Mouse (Mus musculus) ES-E14 (cell line): ENCODE results near the gene Col9a1.

Source experiments
- CHD2 ChIP-seq: IDR thresholded peaks from 2 replicates; pipeline ENCODE4 v1.6.1; 2014; ENCODE audit warnings: mild to moderate bottlenecking, low read depth, low read length, inconsistent platforms
- HCFC1 ChIP-seq: IDR thresholded peaks from 2 replicates; pipeline ENCODE4 v1.6.1; 2012; ENCODE audit warnings: low read length, inconsistent platforms, borderline replicate concordance; ENCODE audit not compliant: insufficient read depth
- MAFK ChIP-seq: IDR thresholded peaks from 2 replicates; pipeline ENCODE4 v1.6.1; 2014; ENCODE audit warnings: mild to moderate bottlenecking, low read depth, low read length, inconsistent platforms; ENCODE audit not compliant: insufficient read depth
- ZC3H11A ChIP-seq: IDR thresholded peaks from 2 replicates; pipeline ENCODE4 v1.6.1; 2012; ENCODE audit warnings: low read depth, mild to moderate bottlenecking, inconsistent platforms, low read length, borderline replicate concordance
- ZNF384 ChIP-seq: IDR thresholded peaks from 2 replicates; pipeline ENCODE4 v1.6.1; 2012; ENCODE audit warnings: low read depth, low read length, inconsistent platforms

GRCm38 (mm10) chr1:24226941-24227711, 49.7 kb downstream of the Col9a1 start:
- no peak for TF ChIP-seq ZNF384
- no peak for TF ChIP-seq ZC3H11A
- no peak for TF ChIP-seq HCFC1
- no peak for TF ChIP-seq CHD2
- TF ChIP-seq MAFK, result no peak
